Mouse (Mus musculus): Measurements from ENCODE around the gene Ntm.

GRCm38 (mm10) chr9:29390796-29391517 is 572.0 kb downstream of the Ntm start:
- TF ChIP-seq CTCF (IDR thresholded peaks at IDR 0.05) (no peak), POLR2A (IDR thresholded peaks at IDR 0.05; ENCODE audit: insufficient read depth, low read depth, low read length) (no peak), EP300 (IDR thresholded peaks at IDR 0.05; ENCODE audit: insufficient read depth, low read depth, low read length) (no peak)

All from heart, adult 2 months (tissue).